Mouse (Mus musculus) MEL (cell line): Measurements from ENCODE around the gene Mcl1. TPM values are rescaled to one million over a fixed set of nuclear protein-coding genes. Genes with fewer than 3 reads are reported as not detected.
"Not testable (repeated sequence)": the region's sequence is repeated elsewhere in the genome, so short reads cannot be mapped to it uniquely, and the experiment has no call there.

Experiments used
- DNase-seq: peaks from one replicate; pipeline ENCODE4 v3.0.0; 2011; ENCODE audit warnings: low read depth, low spot score
- H3K27ac ChIP-seq: 2 replicates; pipeline ENCODE4 v1.5.1; 2012; ENCODE audit warnings: low read depth, mild to moderate bottlenecking, control low read depth, low read length, moderate library complexity; ENCODE audit not compliant: control insufficient read depth
- H3K27me3 ChIP-seq, 2 experiments: fragments of 150-350 bp in 1 of 2; sonication (generic) in 1 of 2; 2 replicates each; pipeline ENCODE4 v1.6.1; 2012; ENCODE audit warnings: low read length in 2 of 2, mild to moderate bottlenecking in 2 of 2, improper control_type of control experiment in 1 of 2, moderate library complexity in 1 of 2; ENCODE audit not compliant: insufficient read depth in 2 of 2, control insufficient read depth in 1 of 2
- H3K36me3 ChIP-seq, 2 experiments: 2 replicates each; pipeline ENCODE4 v1.6.1; 2012 to 2014; ENCODE audit warnings: low read length in 2 of 2, improper control_type of control experiment in 1 of 2, inconsistent platforms in 1 of 2, mild to moderate bottlenecking in 1 of 2; ENCODE audit not compliant: insufficient read depth in 2 of 2, control insufficient read depth in 1 of 2
- H3K4me1 ChIP-seq, 2 experiments: fragments of 150-350 bp in 1 of 2; sonication (generic) in 1 of 2; 2 replicates each; pipeline ENCODE4 v1.6.1; 2012; ENCODE audit warnings: low read length in 2 of 2, improper control_type of control experiment in 1 of 2, mild to moderate bottlenecking in 1 of 2; ENCODE audit not compliant: insufficient read depth in 2 of 2, control insufficient read depth in 1 of 2
- H3K4me3 ChIP-seq, 2 experiments: fragments of 150-350 bp in 1 of 2; sonication (generic) in 1 of 2; 2 replicates each; pipeline ENCODE4 v1.5.1; 2012; ENCODE audit warnings: low read depth in 2 of 2, low read length in 2 of 2, mild to moderate bottlenecking in 2 of 2, moderate library complexity in 2 of 2, control low read depth in 1 of 2, improper control_type of control experiment in 1 of 2; ENCODE audit not compliant: control insufficient read depth in 1 of 2, insufficient read depth in 1 of 2
- H3K79me2 ChIP-seq: 2 replicates; pipeline ENCODE4 v1.6.1; 2012; ENCODE audit warnings: mild to moderate bottlenecking, low read length, moderate library complexity; ENCODE audit not compliant: control insufficient read depth, poor library complexity, insufficient read depth
- H3K9ac ChIP-seq: 2 replicates; pipeline ENCODE4 v1.6.1; 2012; ENCODE audit warnings: low read depth, mild to moderate bottlenecking, control low read depth, low read length, moderate library complexity; ENCODE audit not compliant: control insufficient read depth, poor library complexity, severe bottlenecking
- H3K9me3 ChIP-seq: fragments of 150-350 bp; sonication (generic); replicated peaks from 2 replicates; pipeline ENCODE4 v1.6.1; 2012; ENCODE audit warnings: mild to moderate bottlenecking, low read length, improper control_type of control experiment, moderate library complexity; ENCODE audit not compliant: insufficient read depth
- CHD1 ChIP-seq: IDR thresholded peaks from 2 replicates; pipeline ENCODE4 v1.6.1; 2012; ENCODE audit warnings: low read depth, mild to moderate bottlenecking, inconsistent platforms, low read length, improper control_type of control experiment
- CTCF ChIP-seq, 3 experiments: IDR thresholded peaks in 2 of 3; conservative IDR thresholded peaks in 1 of 3; 2 replicates each; pipeline ENCODE4 v1.5.1; 2011 to 2012; ENCODE audit warnings: low read length in 3 of 3, low read depth in 2 of 3, mild to moderate bottlenecking in 2 of 3, improper control_type of control experiment in 1 of 3, inconsistent platforms in 1 of 3, mixed read lengths in 1 of 3, moderate library complexity in 1 of 3; ENCODE audit not compliant: control insufficient read depth in 1 of 3, insufficient read depth in 1 of 3, poor library complexity in 1 of 3, severe bottlenecking in 1 of 3
- E2F4 ChIP-seq: IDR thresholded peaks from 2 replicates; pipeline ENCODE4 v1.6.1; 2011; ENCODE audit warnings: low read depth, low read length, improper control_type of control experiment, borderline replicate concordance
- GABPA ChIP-seq: IDR thresholded peaks from 2 replicates; pipeline ENCODE4 v1.6.1; 2012; ENCODE audit warnings: low read depth, mild to moderate bottlenecking, inconsistent platforms, low read length, improper control_type of control experiment, moderate library complexity
- GATA1 ChIP-seq: IDR thresholded peaks from 2 replicates; pipeline ENCODE4 v1.6.1; 2011; ENCODE audit warnings: low read depth, low read length, improper control_type of control experiment
- MAX ChIP-seq: IDR thresholded peaks from 2 replicates; pipeline ENCODE4 v1.6.1; 2011; ENCODE audit warnings: low read length, improper control_type of control experiment
- MXI1 ChIP-seq: IDR thresholded peaks from 2 replicates; pipeline ENCODE4 v1.6.1; 2011; ENCODE audit warnings: mild to moderate bottlenecking, low read depth, low read length, improper control_type of control experiment
- NRF1 ChIP-seq: IDR thresholded peaks from 2 replicates; pipeline ENCODE4 v1.6.1; 2014; ENCODE audit warnings: low read depth, mild to moderate bottlenecking, inconsistent platforms, low read length, improper control_type of control experiment, moderate library complexity; ENCODE audit not compliant: poor library complexity, insufficient read depth, severe bottlenecking
- POLR2A ChIP-seq, 2 experiments: IDR thresholded peaks; 2 replicates each; pipeline ENCODE4 v1.6.1; 2011 to 2012; ENCODE audit warnings: low read length in 2 of 2, mild to moderate bottlenecking in 2 of 2, control low read depth in 1 of 2, improper control_type of control experiment in 1 of 2, low read depth in 1 of 2, moderate library complexity in 1 of 2; ENCODE audit not compliant: control insufficient read depth in 1 of 2, insufficient read depth in 1 of 2, poor library complexity in 1 of 2
- POLR2AphosphoS2 ChIP-seq: IDR thresholded peaks from 2 replicates; pipeline ENCODE4 v1.6.1; 2011; ENCODE audit warnings: low read length, improper control_type of control experiment
- RCOR1 ChIP-seq: IDR thresholded peaks from 2 replicates; pipeline ENCODE4 v1.6.1; 2012; ENCODE audit warnings: low read depth, mild to moderate bottlenecking, inconsistent platforms, low read length, improper control_type of control experiment
- SMC3 ChIP-seq: IDR thresholded peaks from 2 replicates; pipeline ENCODE4 v1.6.1; 2011; ENCODE audit warnings: low read depth, low read length, improper control_type of control experiment
- TBP ChIP-seq: IDR thresholded peaks from 2 replicates; pipeline ENCODE4 v1.8.0; 2011; ENCODE audit warnings: low read depth, low read length, improper control_type of control experiment
- TCF12 ChIP-seq: IDR thresholded peaks from 2 replicates; pipeline ENCODE4 v1.6.1; 2014; ENCODE audit warnings: low read depth, mild to moderate bottlenecking, inconsistent platforms, low read length, improper control_type of control experiment, moderate library complexity
- USF1 ChIP-seq: IDR thresholded peaks from 2 replicates; pipeline ENCODE4 v1.6.1; 2014; ENCODE audit warnings: low read depth, mild to moderate bottlenecking, inconsistent platforms, low read length, improper control_type of control experiment, moderate library complexity
- ZKSCAN1 ChIP-seq: IDR thresholded peaks from 2 replicates; pipeline ENCODE4 v1.6.1; 2012; ENCODE audit warnings: low read depth, mild to moderate bottlenecking, inconsistent platforms, low read length, improper control_type of control experiment, moderate library complexity
- polyA plus RNA-seq, 2 experiments: library from polyadenylated mRNA; stranded (reverse) in 1 of 2; unstranded in 1 of 2; fragments of >175 nt in 1 of 2; fragments of >200 nt in 1 of 2; gene quantifications; 2 replicates each; pipeline versions ENCODE4 v1.2.1 to v1.2.4; 2012; ENCODE audit warnings: low replicate concordance in 2 of 2, low read depth in 1 of 2; ENCODE audit not compliant: insufficient read length in 2 of 2, insufficient read depth in 1 of 2, missing spikeins in 1 of 2
- total RNA-seq: library from RNA; depleted of rRNA; stranded (reverse); fragments of 300-350 nt; gene quantifications from 2 replicates; pipeline ENCODE4 v1.2.3, GENCODE M21; 2012

The Mcl1 gene
- total and polyA plus RNA-seq, 3 experiments, result 142 to 211 (median 156) TPM

- not testable (repeated sequence) for H3K27me3 ChIP-seq, H3K9ac ChIP-seq, H3K4me3 ChIP-seq, H3K27ac ChIP-seq, DNase-seq, H3K9me3 ChIP-seq
- peak in 1 of 3 experiments; percentile 48; a peak in 2 of 6 replicates for TF ChIP-seq CTCF (IDR thresholded peaks at IDR 0.05 in 2 of 3, conservative IDR thresholded peaks at IDR 0.05 in 1 of 3; ENCODE audit: control insufficient read depth in 1 of 3, insufficient read depth in 1 of 3, low read depth in 2 of 3, low read length in 3 of 3, poor library complexity in 1 of 3, severe bottlenecking in 1 of 3)
- Histone ChIP-seq H3K79me2 (peaks cover 53% of the 10 kb centered on the region), H3K36me3 (peaks cover 3 to 45% of the 10 kb centered on the region in 2 experiments), H3K4me1 (peaks cover 22 to 45% of the 10 kb centered on the region in 2 experiments)
Measured at GRCm38 (mm10) chr3:95670419-95670818, 11.8 kb downstream of the Mcl1 start.

- Histone ChIP-seq H3K4me3 (no peak overlapping the region), H3K27ac (no peak overlapping the region)
- TF ChIP-seq GABPA, result no peak
- TF ChIP-seq CTCF (IDR thresholded peaks at IDR 0.05 in 2 of 3, conservative IDR thresholded peaks at IDR 0.05 in 1 of 3; ENCODE audit: control insufficient read depth in 1 of 3, insufficient read depth in 1 of 3, low read depth in 2 of 3, low read length in 3 of 3, poor library complexity in 1 of 3, severe bottlenecking in 1 of 3), result no peak
- no peak for TF ChIP-seq NRF1
- no peak for TF ChIP-seq E2F4
- no peak for TF ChIP-seq RCOR1
- no peak for TF ChIP-seq GATA1
- TF ChIP-seq MAX, result no peak
- TF ChIP-seq, all 39 proteins: peak for 0
- peaks cover 25 to 44% of the 10 kb centered on the region in 2 experiments for H3K4me1 ChIP-seq
- peaks cover 48% of the 10 kb centered on the region for H3K79me2 ChIP-seq
- H3K9ac ChIP-seq, result no peak overlapping the region
- H3K9me3 ChIP-seq, result no peaks in the 10 kb centered on the region
- no peak for DNase-seq
- H3K36me3 ChIP-seq, result peaks cover 3 to 44% of the 10 kb centered on the region in 2 experiments
- H3K27me3 ChIP-seq, result no peaks in the 10 kb centered on the region
Measured at GRCm38 (mm10) chr3:95671201-95671600, 12.6 kb downstream of the Mcl1 start.

GRCm38 (mm10) chr3:95672461-95672860, 13.9 kb downstream of the Mcl1 start:
- Histone ChIP-seq H3K4me1 (peaks cover 36 to 53% of the 10 kb centered on the region in 2 experiments), H3K9me3 (no peaks in the 10 kb centered on the region), H3K36me3 (peaks cover 2 to 47% of the 10 kb centered on the region in 2 experiments; a peak in 3 of 4 replicates), H3K9ac (no peak overlapping the region), H3K4me3 (no peak overlapping the region), H3K27ac (peak overlapping the region; percentile 93), H3K79me2 (peaks cover 37% of the 10 kb centered on the region), H3K27me3 (no peaks in the 10 kb centered on the region)
- no peak for TF ChIP-seq POLR2A (IDR thresholded peaks at IDR 0.05; ENCODE audit: control insufficient read depth in 1 of 2, insufficient read depth in 1 of 2, low read depth in 1 of 2, low read length in 2 of 2, poor library complexity in 1 of 2)
- no peak for TF ChIP-seq ZKSCAN1
- no peak for TF ChIP-seq CHD1
- TF ChIP-seq SMC3, result no peak
- no peak for TF ChIP-seq TCF12
- no peak for TF ChIP-seq NRF1
- no peak for TF ChIP-seq TBP
- no peak for TF ChIP-seq MXI1
- no peak for TF ChIP-seq E2F4
- no peak for TF ChIP-seq USF1
- no peak for TF ChIP-seq POLR2AphosphoS2
- peak; percentile 45 for DNase-seq
